In genomic region chr14:99071146-99071545, GRCm38 (mm10) we compare ENCODE assay signal across 16 mouse cellular contexts.
"Had no signal": no experiment of that assay in that cellular context is flagged by ENCODE, and none has a peak within 500 bp of the region (broad histone marks: within the 10 kb centered on the region; RNA-seq: fewer than 3 reads in every experiment).

No protein-coding gene starts in this region.

- H3K9ac ChIP-seq: liver, embryonic 13.5 days; midbrain, embryonic 13.5 days had no signal

- H3K9me3 ChIP-seq: liver, embryonic 13.5 days; midbrain, embryonic 13.5 days had no signal

- ATAC-seq: midbrain, embryonic 13.5 days; midbrain, embryonic 16.5 days had no signal

- H3K27ac ChIP-seq: kidney, postnatal 0 days; layer of hippocampus, adult 2 months; left cerebral cortex, adult 2 months; liver, embryonic 13.5 days; macrophage; midbrain, embryonic 13.5 days; stomach, postnatal 0 days had no signal

- DNase-seq: kidney, postnatal 25 days; layer of hippocampus, adult 9-11 months; layer of hippocampus, postnatal 36 days; liver, embryonic 13.5 days; lung, adult 2 months; right cerebral cortex, postnatal 4 days; thymus, adult 2 months; thymus, postnatal 14 days; thymus, postnatal 4 days had no signal

- H3K4me1 ChIP-seq: liver, embryonic 13.5 days; midbrain, embryonic 13.5 days had no signal

- H3K4me2 ChIP-seq: liver, embryonic 13.5 days; midbrain, embryonic 13.5 days had no signal

- H3K27me3 ChIP-seq: liver, embryonic 13.5 days; midbrain, embryonic 13.5 days had no signal

- H3K4me3 ChIP-seq: layer of hippocampus, adult 2 months; left cerebral cortex, adult 2 months; liver, embryonic 13.5 days; midbrain, embryonic 13.5 days had no signal
